Mouse (Mus musculus) megakaryocyte, embryonic 14.5 days (primary cell): ENCODE data around the gene Gm37240.

Source experiments
- FLI1 ChIP-seq: IDR thresholded peaks from 2 replicates; pipeline ENCODE4 v1.6.1; 2012; ENCODE audit warnings: low read length, inconsistent platforms, mixed read lengths
- GATA1 ChIP-seq: IDR thresholded peaks from 3 replicates; pipeline ENCODE4 v1.6.1; 2012; ENCODE audit warnings: mixed read lengths, low read length, inconsistent platforms, borderline replicate concordance

GRCm38 (mm10) chr3:84732016-84732502 lies 1155.3 kb downstream of the Gm37240 start:
- TF ChIP-seq GATA1 (no peak), FLI1 (no peak)
